Mouse (Mus musculus) thymus, postnatal 25 days (tissue): Measurements from ENCODE around the gene 9430097D07Rik.

Experiments used
- DNase-seq: peaks from one replicate; pipeline ENCODE4 v3.0.0; 2022

The 9430097D07Rik gene

DNA sequence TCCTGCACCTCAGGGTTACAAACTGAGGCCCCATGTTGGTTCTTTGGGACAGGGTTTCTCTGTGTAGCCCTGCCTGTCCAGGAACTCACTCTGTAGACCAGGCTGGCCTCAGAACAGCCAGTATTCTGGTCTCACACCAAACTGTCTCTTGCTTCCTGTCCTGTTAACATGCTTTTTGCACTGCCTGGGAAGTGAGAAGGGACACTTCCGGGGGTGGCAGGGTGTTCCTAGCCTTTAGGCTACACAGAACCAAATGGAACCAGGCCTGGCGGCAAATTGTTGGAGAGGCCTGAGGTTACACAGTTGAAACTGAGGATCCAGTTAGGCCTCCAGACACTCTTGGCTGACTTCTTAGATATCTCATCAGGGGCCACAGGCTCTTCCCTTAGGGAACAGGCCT lies 42.3 kb downstream of the 9430097D07Rik start:
- no peak for DNase-seq

DNA sequence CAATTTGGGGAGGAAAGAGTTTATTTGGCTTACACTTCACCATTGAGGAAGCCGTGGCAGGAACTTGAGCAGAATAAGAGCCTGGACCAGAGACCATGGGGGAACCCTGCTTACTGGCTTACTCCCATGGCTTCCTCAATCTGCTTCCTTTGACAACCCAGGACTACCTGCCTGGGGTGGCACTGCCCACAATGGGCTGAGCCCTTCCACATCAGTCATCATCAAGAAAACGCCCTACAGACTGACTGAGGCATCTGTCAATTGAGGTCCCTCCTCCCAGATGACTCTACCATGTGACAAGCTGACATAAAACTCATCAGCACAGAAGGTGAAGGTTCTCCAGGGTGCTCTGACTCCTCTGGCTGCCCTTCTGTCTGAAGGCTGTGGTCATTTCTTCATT lies 45.0 kb downstream of the 9430097D07Rik start:
- no peak for DNase-seq

DNA sequence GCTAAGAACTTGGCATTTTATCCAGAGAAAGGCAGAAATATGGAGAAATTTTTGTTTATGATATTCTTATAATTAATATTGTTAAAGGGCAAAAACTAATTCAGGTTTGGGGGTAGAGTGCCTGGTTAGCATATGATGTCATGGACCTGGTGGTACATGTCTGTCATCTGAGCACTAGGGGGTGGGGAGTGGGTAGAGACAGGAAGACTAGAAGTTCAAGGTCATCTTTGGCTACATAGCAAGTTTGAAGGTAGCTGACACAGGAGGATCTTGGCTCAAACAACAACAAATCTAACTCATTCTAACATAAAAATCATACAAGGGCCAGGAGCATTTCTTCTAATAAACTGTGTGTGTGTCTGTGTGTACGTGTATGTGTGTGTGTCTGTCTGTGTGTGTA lies 47.2 kb downstream of the 9430097D07Rik start:
- no peak for DNase-seq

DNA sequence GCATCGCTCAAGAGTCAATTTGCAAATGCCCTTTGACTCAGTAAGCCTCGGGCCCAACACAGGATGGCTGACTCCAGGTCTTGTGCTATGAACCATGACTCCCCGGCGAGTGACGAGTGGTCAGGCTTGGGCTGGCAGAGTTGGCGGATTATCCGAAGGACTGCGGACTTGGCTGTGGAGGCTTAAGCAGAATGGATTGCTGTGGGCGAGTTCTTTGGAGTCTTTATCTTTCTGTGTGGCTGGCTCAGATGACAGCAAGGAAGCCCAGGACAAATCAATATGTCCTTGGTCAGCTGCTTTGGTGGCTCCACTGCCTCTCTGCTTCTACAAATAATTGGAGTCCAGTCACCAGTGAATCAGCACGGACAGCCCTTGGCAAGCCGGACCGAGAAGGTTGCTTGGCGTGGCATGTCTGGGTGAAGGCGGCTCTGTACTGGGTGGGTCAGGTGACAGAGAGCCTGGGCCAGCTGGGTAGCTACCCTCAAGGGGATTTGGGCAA lies 48.0 kb downstream of the 9430097D07Rik start:
- no peak for DNase-seq

DNA sequence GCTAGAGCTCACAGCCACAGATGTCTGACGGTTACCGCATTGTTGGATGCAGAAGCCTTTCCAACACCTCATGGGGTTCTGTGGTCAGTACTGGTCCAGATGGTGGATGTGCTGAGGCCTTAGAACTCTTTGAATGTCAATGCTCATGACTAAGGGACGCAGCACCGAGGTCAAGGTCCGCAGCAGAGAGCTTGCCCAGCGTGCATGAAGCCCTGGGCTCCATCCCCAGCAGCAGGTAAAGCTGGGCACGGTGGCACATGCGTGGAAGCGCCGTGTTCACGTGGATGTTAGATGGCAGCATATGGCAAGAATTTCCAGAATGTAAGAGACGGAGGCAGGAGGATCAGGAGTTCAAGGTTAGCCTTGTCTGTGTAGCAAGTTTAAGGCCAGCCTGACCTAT lies 49.7 kb downstream of the 9430097D07Rik start:
- DNase-seq: no peak

DNA sequence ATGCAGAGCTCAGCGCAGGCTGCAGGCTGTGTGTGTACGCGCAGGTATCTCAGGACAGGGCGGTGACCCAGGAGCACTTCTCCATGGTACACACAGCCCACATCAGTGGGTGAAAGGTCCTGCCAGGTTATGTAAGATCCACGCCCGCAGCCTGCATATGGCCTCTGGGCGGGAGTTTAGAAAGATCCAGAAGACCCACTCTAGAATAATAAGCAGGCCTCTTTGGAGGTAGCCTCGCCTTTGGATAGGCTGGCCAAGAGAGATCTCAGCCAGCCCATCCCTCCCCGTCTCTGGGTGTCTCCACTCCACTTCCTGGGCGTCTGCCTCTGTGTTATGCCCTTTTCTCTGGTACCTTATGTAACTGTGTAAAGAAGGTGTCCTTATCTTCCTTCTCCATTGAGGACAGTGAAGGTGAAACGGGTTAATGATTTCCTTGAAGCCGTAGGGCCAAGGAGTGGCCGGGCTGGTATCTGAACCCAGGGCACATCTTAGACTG lies 50.9 kb downstream of the 9430097D07Rik start:
- no peak for DNase-seq
